ENCODE assay signal across 8 mouse cellular contexts in the genomic region with DNA sequence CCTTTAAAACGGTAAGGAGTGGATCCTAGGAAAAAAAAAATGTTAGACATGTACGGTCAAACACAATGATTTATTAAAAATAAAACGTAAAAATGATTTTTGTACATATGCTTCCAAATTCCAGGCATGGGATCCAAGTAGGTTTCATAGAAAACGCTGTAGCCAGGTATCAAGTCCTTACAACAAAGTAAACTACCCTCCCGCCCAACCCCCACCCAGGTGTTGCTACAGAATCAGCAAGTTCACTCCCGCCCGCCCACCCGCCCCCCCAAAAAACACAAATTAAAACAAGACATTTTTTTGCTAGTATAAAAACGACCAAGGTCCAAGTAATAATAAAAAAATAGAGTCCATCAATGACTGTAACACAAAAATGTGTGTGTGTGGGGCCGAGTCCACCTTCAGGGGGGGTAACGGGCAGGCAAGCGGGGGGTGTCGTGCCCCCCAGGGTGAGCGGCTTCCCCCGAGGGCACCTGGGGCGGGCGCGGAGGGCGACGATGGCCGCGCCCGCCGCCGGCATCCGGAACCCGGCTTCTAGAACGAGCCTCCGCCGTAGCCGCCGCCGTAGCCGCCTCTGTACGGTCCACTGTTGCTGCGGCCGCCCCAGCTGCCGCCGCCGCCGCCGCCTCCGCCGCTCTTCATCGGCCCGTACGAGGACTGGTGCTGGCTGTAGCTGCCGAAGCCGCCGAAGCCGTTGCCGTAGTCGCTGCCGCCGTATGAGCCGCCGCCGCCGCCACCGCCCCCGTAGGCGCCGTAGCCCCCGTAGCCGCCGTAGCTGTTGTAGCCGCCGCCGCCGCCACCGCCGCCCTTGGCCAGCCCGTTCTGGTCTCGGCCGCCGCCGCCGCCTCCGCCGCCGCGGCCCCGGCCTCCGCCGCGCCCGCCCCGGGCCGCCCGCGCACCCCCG. TPM values are rescaled to one million over a fixed set of nuclear protein-coding genes. Genes with fewer than 3 reads are reported as not detected.
DNase-seq lines count a peak whose midpoint lies in the region; ATAC-seq and TF ChIP-seq lines count a peak whose summit lies in the region.

No protein-coding gene starts in this region.

- H3K9me3 ChIP-seq in heart, embryonic 15.5 days (replicated peaks): no peaks in the 10 kb centered on the region
- no peaks in the 10 kb centered on the region for H3K9me3 ChIP-seq in hindbrain, postnatal 0 days (ENCODE audit: low read length)
- H3K9me3 ChIP-seq in midbrain, embryonic 15.5 days: no peaks in the 10 kb centered on the region

- DNase-seq in heart, postnatal 14 days: no peak
- peak; percentile 59 for DNase-seq in ZHBTc4 (ENCODE audit: low read depth, low spot score)
- DNase-seq in hindbrain, postnatal 0 days (ENCODE audit: low spot score): no peak
- DNase-seq in ovary, adult 18-20 months (ENCODE audit: low spot score): no peak
- no peak for DNase-seq in left cerebral cortex, adult 9 months (ENCODE audit: low spot score in 2 of 2)

- H3K36me3 ChIP-seq in heart, embryonic 15.5 days: no peaks in the 10 kb centered on the region
- peaks cover 15% of the 10 kb centered on the region for H3K36me3 ChIP-seq in C2C12 (ENCODE audit: control insufficient read depth, insufficient read depth)
- no peaks in the 10 kb centered on the region for H3K36me3 ChIP-seq in hindbrain, postnatal 0 days (ENCODE audit: insufficient read depth, low read length)
- no peaks in the 10 kb centered on the region for H3K36me3 ChIP-seq in midbrain, embryonic 15.5 days (replicated peaks)

- H3ac ChIP-seq in C2C12 (ENCODE audit: control insufficient read depth, insufficient read length, low read depth): peak overlapping the region; percentile 100

- peak overlapping the region; percentile 95 for H3K27ac ChIP-seq in heart, embryonic 15.5 days
- peak overlapping the region; percentile 99 for H3K27ac ChIP-seq in hindbrain, postnatal 0 days
- peak overlapping the region; percentile 99 for H3K27ac ChIP-seq in midbrain, embryonic 15.5 days

- TF ChIP-seq CTCF in C2C12 (IDR thresholded peaks at IDR 0.05; ENCODE audit: control insufficient read depth, insufficient read depth, insufficient read length): no peak
- TF ChIP-seq CTCF in hindbrain, postnatal 0 days (IDR thresholded peaks at IDR 0.05; ENCODE audit: low read depth): no peak

- H3K4me1 ChIP-seq in heart, embryonic 15.5 days (replicated peaks): peaks cover 37% of the 10 kb centered on the region
- peaks cover 9% of the 10 kb centered on the region; the same call in 1 of the 2 replicates for H3K4me1 ChIP-seq in hindbrain, postnatal 0 days (ENCODE audit: insufficient read depth, low read length)
- H3K4me1 ChIP-seq in midbrain, embryonic 15.5 days: peaks cover 34% of the 10 kb centered on the region

- no peaks in the 10 kb centered on the region for H3K27me3 ChIP-seq in heart, embryonic 15.5 days
- no peaks in the 10 kb centered on the region for H3K27me3 ChIP-seq in C2C12 (ENCODE audit: control insufficient read depth, insufficient read depth, insufficient read length)
- no peaks in the 10 kb centered on the region for H3K27me3 ChIP-seq in hindbrain, postnatal 0 days (ENCODE audit: insufficient read depth, low read length)
- no peaks in the 10 kb centered on the region for H3K27me3 ChIP-seq in midbrain, embryonic 15.5 days (replicated peaks)

- H3K4me3 ChIP-seq in heart, embryonic 15.5 days: peak overlapping the region; percentile 92
- peak overlapping the region; percentile 66 for H3K4me3 ChIP-seq in C2C12 (ENCODE audit: insufficient read depth, poor library complexity, severe bottlenecking)
- peak overlapping the region; percentile 94 for H3K4me3 ChIP-seq in hindbrain, postnatal 0 days (ENCODE audit: low read length)
- peak overlapping the region; percentile 51 for H3K4me3 ChIP-seq in midbrain, embryonic 15.5 days

- peak overlapping the region; percentile 69 for H3K4me2 ChIP-seq in heart, embryonic 15.5 days
- peak overlapping the region; percentile 78 for H3K4me2 ChIP-seq in hindbrain, postnatal 0 days (ENCODE audit: low read depth, low read length)
- peak overlapping the region; percentile 75 for H3K4me2 ChIP-seq in midbrain, embryonic 15.5 days

- H3K79me3 ChIP-seq in C2C12 (ENCODE audit: low read depth): peaks cover 21% of the 10 kb centered on the region

- peak overlapping the region; percentile 98 for H3K9ac ChIP-seq in heart, embryonic 15.5 days
- peak overlapping the region; percentile 99 for H3K9ac ChIP-seq in hindbrain, postnatal 0 days (replicated peaks; ENCODE audit: low read length)
- peak overlapping the region; percentile 95 for H3K9ac ChIP-seq in midbrain, embryonic 15.5 days

- H3K79me2 ChIP-seq in C2C12 (ENCODE audit: control insufficient read depth, insufficient read depth): peaks cover 30% of the 10 kb centered on the region

- ATAC-seq in heart, embryonic 15.5 days (replicated peaks; ENCODE audit: insufficient number of reproducible peaks, insufficient read depth, low FRiP score, low read depth): no peak
- no peak for ATAC-seq in hindbrain, postnatal 0 days
- no peak for ATAC-seq in midbrain, embryonic 15.5 days (replicated peaks)

- under 1% methylated on average over 57 of the region's 92 CpGs for WGBS in heart, embryonic 15.5 days
- under 1% methylated on average over 41 of the region's 92 CpGs for WGBS in hindbrain, postnatal 0 days
- under 1% methylated on average over 84 of the region's 92 CpGs for WGBS in midbrain, embryonic 15.5 days

- intact Hi-C loops in heart, postnatal 14 days (cut with DNase I): no loop called here

TF ChIP-seq in C2C12, 6 proteins besides CTCF, POLR2A, EP300 and RAD21:
- TF ChIP-seq MYOD1 (IDR thresholded peaks at IDR 0.05; ENCODE audit: control insufficient read depth, insufficient read length, low read depth) (no peak), FOSL1 (IDR thresholded peaks at IDR 0.05; ENCODE audit: insufficient read depth, low read length, poor library complexity, severe bottlenecking) (no peak)
TF ChIP-seq in C2C12: peak in this region for 0.

RNA-seq across cellular contexts. Expression of a gene that starts 1.2 kb away (rescaled TPM):
- 15.9 and 21.0 TPM in 2 replicates for polyA plus RNA-seq in heart, embryonic 15.5 days (2015; fragmentation: Nextera tagmentation; extraction: Ambion mirVana)
- total RNA-seq in heart, postnatal 14 days (2021): 10 to 100 TPM; 87.3 to 92.4 TPM
- polyA plus RNA-seq in C2C12 (2012; fragmentation: generic; extraction: Trizol): 173 TPM
- 178 and 184 TPM in 2 replicates for total RNA-seq in hindbrain, postnatal 0 days (2014; rRNA removed)
- polyA plus RNA-seq in hindbrain, postnatal 0 days (2015; fragmentation: Nextera tagmentation; extraction: Ambion mirVana): 56.8 and 64.4 TPM in 2 replicates
- polyA plus RNA-seq in midbrain, embryonic 15.5 days (2015; fragmentation: Nextera tagmentation; extraction: Ambion mirVana): 40.5 and 48.7 TPM in 2 replicates

RNA-seq across cellular contexts. Expression of a gene that starts 13.7 kb away (rescaled TPM):
- 7.1 and 7.2 TPM in 2 replicates for polyA plus RNA-seq in heart, embryonic 15.5 days (2015; fragmentation: Nextera tagmentation; extraction: Ambion mirVana)
- total RNA-seq in heart, postnatal 14 days (2021): 1 to 10 TPM; 3.7 to 4.1 TPM
- polyA plus RNA-seq in C2C12 (2012; fragmentation: generic; extraction: Trizol): 0.01 TPM
- 9.9 and 10.2 TPM in 2 replicates for total RNA-seq in hindbrain, postnatal 0 days (2014; rRNA removed)
- 10.6 and 11.1 TPM in 2 replicates for polyA plus RNA-seq in hindbrain, postnatal 0 days (2015; fragmentation: Nextera tagmentation; extraction: Ambion mirVana)
- 12.7 and 14.2 TPM in 2 replicates for polyA plus RNA-seq in midbrain, embryonic 15.5 days (2015; fragmentation: Nextera tagmentation; extraction: Ambion mirVana)

RNA-seq across cellular contexts. Expression of a gene that starts 30.3 kb away (rescaled TPM):
- polyA plus RNA-seq in heart, embryonic 15.5 days (2015; fragmentation: Nextera tagmentation; extraction: Ambion mirVana): 29.5 and 30.3 TPM in 2 replicates
- total RNA-seq in heart, postnatal 14 days (2021): 10 to 100 TPM; 18.3 to 22.4 TPM
- 11.7 TPM for polyA plus RNA-seq in C2C12 (2012; fragmentation: generic; extraction: Trizol)
- 20.2 and 20.6 TPM in 2 replicates for total RNA-seq in hindbrain, postnatal 0 days (2014; rRNA removed)
- 52.5 and 55.3 TPM in 2 replicates for polyA plus RNA-seq in hindbrain, postnatal 0 days (2015; fragmentation: Nextera tagmentation; extraction: Ambion mirVana)
- polyA plus RNA-seq in midbrain, embryonic 15.5 days (2015; fragmentation: Nextera tagmentation; extraction: Ambion mirVana): 60.4 and 60.8 TPM in 2 replicates
